Mouse (Mus musculus): ENCODE results near the gene Tbc1d12.

DNA sequence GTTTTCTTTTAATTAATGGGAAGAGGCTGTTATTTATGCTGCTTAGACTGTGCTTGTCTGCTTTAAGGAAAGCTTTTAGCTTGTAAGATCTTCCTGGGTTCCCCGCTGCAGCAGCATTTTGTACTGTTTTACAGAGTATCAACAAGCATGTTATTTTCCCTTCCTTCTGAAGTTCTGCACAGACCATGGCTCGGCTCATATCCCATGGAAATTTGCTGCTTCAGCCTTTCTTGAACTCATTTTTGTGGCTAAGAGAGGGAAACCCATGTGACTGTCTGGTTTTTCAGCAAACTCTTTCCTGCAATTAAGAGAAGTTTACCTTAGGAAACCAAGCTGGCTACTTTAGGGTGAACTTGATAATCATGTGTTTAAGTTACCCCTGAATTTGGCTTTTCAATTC lies 10.0 kb downstream of the Tbc1d12 start:
- TF ChIP-seq CTCF (IDR thresholded peaks at IDR 0.05; ENCODE audit: low read depth, low read length) (no peak), POLR2A (IDR thresholded peaks at IDR 0.05; ENCODE audit: borderline replicate concordance, low read depth, low read length) (no peak)

Measured in bone marrow macrophage, adult 2 months (primary cell).